Mouse (Mus musculus): ENCODE results near the gene Gm49394. TPM values are rescaled to one million over a fixed set of nuclear protein-coding genes. Genes with fewer than 3 reads are reported as not detected.

Gm49394 gene
- polyA plus RNA-seq, 1 experiment, result 0.01 TPM

DNA sequence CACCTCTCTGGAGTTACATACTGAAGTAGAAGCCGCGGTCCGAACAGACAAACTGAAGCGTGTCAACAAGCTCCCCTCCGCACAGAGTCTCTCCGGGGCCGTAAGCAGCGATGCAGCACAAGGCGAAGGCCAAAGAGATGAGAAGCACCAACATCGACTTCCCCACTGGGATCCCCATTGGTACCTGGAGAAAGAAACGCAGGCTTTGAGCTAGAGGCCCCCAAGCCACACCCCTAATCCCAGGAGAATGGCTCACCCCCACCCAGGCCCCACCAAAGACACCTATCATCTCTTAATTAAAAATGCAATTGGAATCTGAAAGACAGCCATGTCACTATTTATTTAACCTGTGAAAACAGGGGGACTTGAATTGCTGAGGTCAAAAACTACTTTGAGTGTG lies 14.1 kb downstream of the Gm49394 start:
- Histone ChIP-seq H3K36me3 (ENCODE audit: control insufficient read depth) (no peaks in the 10 kb centered on the region; the same call in 1 of the 2 replicates), H3K9me3 (ENCODE audit: control insufficient read depth, low read length) (no peaks in the 10 kb centered on the region; the same call in 1 of the 2 replicates), H3K4me3 (replicated peaks) (peak overlapping the region; percentile 18), H3K4me1 (ENCODE audit: control insufficient read depth) (peaks cover 4% of the 10 kb centered on the region; the same call in 1 of the 2 replicates), H3K27me3 (ENCODE audit: control insufficient read depth) (peaks cover 75% of the 10 kb centered on the region)
- TF ChIP-seq GATA1 (IDR thresholded peaks at IDR 0.05; ENCODE audit: low read length) (no peak), TAL1 (IDR thresholded peaks at IDR 0.05; ENCODE audit: low read length) (no peak)

DNA sequence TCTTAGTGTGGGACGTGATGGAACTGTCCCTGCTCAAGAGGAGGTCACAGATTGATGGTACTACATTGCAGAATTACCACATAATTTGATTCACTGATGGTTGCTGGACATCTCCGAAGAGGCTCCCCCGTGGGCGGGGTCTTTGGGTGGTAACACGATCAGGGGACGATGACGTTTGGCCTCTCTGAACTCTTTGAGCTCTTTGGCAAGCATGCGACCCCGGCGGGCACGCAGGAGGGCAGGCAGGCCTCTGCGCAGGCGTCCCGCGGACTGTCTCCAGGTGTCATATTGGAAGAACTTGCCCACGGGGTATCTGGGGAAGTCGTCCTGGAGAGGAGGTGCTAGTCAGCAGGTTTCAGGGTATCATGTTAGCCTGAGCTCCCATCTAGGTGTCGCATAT lies 16.0 kb downstream of the Gm49394 start:
- H3K27me3 ChIP-seq (ENCODE audit: control insufficient read depth), result peaks cover 56% of the 10 kb centered on the region
- H3K4me3 ChIP-seq (replicated peaks), result no peak overlapping the region
- no peaks in the 10 kb centered on the region; the same call in 1 of the 2 replicates for H3K36me3 ChIP-seq (ENCODE audit: control insufficient read depth)
- H3K4me1 ChIP-seq (ENCODE audit: control insufficient read depth), result 0 out of 2 replicates have a peak, but pooled peaks cover under 1% of the 10 kb centered on the region
- no peaks in the 10 kb centered on the region for H3K9me3 ChIP-seq (ENCODE audit: control insufficient read depth, low read length)
- no peak for TF ChIP-seq GATA1 (IDR thresholded peaks at IDR 0.05; ENCODE audit: low read length)
- no peak for TF ChIP-seq TAL1 (IDR thresholded peaks at IDR 0.05; ENCODE audit: low read length)

DNA sequence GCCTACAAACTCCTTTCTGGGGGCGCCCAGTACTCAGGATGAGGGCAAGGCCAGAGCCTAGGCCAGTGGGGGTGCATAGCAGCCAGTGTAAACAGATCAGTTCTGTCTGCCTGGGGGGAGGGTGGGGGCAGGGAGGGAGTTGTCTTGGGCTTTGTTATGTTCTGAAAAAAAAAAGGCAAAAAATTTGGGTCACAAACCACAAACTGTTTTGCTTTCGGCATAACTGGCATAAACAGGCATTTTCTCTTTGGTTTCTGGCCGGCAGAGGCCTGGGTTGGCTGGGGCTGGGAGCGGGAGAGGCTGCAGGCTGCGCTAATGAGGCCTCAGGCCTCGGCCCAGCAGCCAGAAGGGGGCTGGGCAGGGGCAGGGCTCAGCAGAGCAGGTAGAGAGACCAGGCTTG lies 23.1 kb downstream of the Gm49394 start:
- Histone ChIP-seq H3K27me3 (ENCODE audit: control insufficient read depth) (no peaks in the 10 kb centered on the region), H3K4me1 (ENCODE audit: control insufficient read depth) (peaks cover 14% of the 10 kb centered on the region), H3K36me3 (ENCODE audit: control insufficient read depth) (no peaks in the 10 kb centered on the region), H3K9me3 (ENCODE audit: control insufficient read depth, low read length) (no peaks in the 10 kb centered on the region; the same call in 1 of the 2 replicates), H3K4me3 (replicated peaks) (no peak overlapping the region)
- TF ChIP-seq TAL1 (IDR thresholded peaks at IDR 0.05; ENCODE audit: low read length), result no peak
- TF ChIP-seq GATA1 (IDR thresholded peaks at IDR 0.05; ENCODE audit: low read length), result no peak

DNA sequence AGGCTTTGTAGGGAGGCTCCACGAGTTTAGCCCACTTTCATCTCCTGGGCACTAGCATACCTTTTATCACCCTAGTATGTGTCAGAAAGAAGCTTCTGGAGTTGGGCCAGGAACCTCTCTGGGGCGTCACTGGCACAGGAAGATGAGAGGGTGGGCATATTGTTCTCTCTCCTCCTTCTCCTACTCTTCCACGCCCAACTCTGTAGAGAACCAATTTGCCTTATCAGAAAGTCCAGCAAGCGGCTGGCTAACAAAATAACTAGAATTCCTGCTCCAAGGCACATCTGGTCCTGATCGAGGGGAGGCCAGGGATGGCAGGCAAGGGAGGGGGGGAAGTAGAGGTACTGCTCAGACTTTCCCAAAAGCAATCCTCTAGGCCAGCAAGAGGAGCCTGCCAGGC lies 24.7 kb downstream of the Gm49394 start:
- Histone ChIP-seq H3K36me3 (ENCODE audit: control insufficient read depth) (no peaks in the 10 kb centered on the region), H3K4me3 (replicated peaks) (no peak overlapping the region), H3K9me3 (ENCODE audit: control insufficient read depth, low read length) (no peaks in the 10 kb centered on the region; the same call in 1 of the 2 replicates), H3K4me1 (ENCODE audit: control insufficient read depth) (peaks cover 14% of the 10 kb centered on the region), H3K27me3 (ENCODE audit: control insufficient read depth) (no peaks in the 10 kb centered on the region)
- no peak for TF ChIP-seq TAL1 (IDR thresholded peaks at IDR 0.05; ENCODE audit: low read length)
- TF ChIP-seq GATA1 (IDR thresholded peaks at IDR 0.05; ENCODE audit: low read length), result no peak

DNA sequence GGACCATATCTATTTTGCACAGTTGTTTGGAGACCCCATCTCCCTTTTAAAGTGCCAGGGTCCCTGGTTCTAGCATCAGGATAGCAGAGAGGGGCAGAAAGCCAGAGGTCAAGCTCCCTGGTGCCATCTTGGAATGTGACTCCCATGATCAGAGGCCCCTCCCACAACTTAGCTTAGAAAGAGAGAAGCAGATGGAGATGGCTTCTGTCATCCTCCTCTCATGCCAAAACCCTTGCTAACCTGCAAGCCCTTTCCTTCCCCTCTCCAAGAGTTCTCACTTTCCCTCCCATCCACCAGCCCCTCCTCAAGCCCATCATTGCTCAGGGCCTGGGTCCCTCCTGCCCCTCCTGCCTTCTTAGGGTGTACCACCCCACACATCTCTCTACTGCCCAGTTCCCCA lies 33.6 kb downstream of the Gm49394 start:
- Histone ChIP-seq H3K9me3 (ENCODE audit: control insufficient read depth, low read length) (no peaks in the 10 kb centered on the region), H3K4me1 (ENCODE audit: control insufficient read depth) (no peaks in the 10 kb centered on the region), H3K36me3 (ENCODE audit: control insufficient read depth) (no peaks in the 10 kb centered on the region), H3K4me3 (replicated peaks) (no peak overlapping the region), H3K27me3 (ENCODE audit: control insufficient read depth) (peaks cover 7% of the 10 kb centered on the region)
- TF ChIP-seq GATA1 (IDR thresholded peaks at IDR 0.05; ENCODE audit: low read length), result no peak
- TF ChIP-seq TAL1 (IDR thresholded peaks at IDR 0.05; ENCODE audit: low read length), result no peak

DNA sequence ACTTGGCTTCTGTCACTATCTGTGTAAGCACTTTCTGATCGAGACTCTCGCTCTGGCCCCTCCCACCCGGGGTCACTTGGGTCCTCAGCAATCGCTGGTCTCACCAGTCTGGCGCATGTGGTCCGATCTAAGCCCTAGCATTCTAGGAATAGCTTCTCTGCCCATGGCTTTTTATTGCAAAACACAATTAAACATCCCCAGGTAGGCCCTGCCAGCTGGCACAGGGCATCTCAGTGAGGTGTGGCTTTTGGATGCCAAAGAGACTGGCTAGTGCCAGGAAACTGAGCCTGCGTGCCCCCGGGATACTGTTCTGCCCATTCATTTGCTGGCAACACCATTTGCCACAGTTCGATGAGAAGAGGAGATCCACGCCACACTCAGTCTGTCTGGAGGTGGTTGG lies 39.1 kb downstream of the Gm49394 start:
- TF ChIP-seq TAL1 (IDR thresholded peaks at IDR 0.05; ENCODE audit: low read length), result no peak
- TF ChIP-seq GATA1 (IDR thresholded peaks at IDR 0.05; ENCODE audit: low read length), result no peak

DNA sequence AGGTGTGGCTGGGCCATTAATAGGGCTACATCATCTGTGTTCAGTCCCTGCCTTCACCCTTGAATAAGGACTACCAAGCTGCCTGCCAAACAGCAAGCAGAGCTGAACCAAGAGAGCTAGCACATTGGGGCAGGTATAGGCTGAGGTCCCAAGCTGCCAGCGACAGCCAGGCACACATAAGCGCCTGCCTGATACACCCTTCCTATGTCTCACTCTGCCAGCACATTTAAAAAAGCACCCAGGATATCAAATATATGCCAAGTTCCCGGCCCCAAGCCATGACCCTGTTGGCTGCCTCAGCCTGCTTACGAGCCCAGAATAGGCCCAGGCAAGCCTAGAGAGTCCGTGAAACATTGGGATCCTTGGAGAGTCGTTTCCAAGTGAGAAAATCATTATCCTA lies 39.9 kb downstream of the Gm49394 start:
- Histone ChIP-seq H3K4me3 (replicated peaks) (no peak overlapping the region), H3K9me3 (ENCODE audit: control insufficient read depth, low read length) (no peaks in the 10 kb centered on the region), H3K36me3 (ENCODE audit: control insufficient read depth) (no peaks in the 10 kb centered on the region), H3K4me1 (ENCODE audit: control insufficient read depth) (no peaks in the 10 kb centered on the region), H3K27me3 (ENCODE audit: control insufficient read depth) (peaks cover 7% of the 10 kb centered on the region)
- TF ChIP-seq TAL1 (IDR thresholded peaks at IDR 0.05; ENCODE audit: low read length) (no peak), GATA1 (IDR thresholded peaks at IDR 0.05; ENCODE audit: low read length) (no peak)

More for the DNA sequence above, 39.1 kb downstream of the Gm49394 start:
- Histone ChIP-seq H3K9me3 (ENCODE audit: control insufficient read depth, low read length) (no peaks in the 10 kb centered on the region), H3K36me3 (ENCODE audit: control insufficient read depth) (no peaks in the 10 kb centered on the region), H3K4me1 (ENCODE audit: control insufficient read depth) (no peaks in the 10 kb centered on the region), H3K27me3 (ENCODE audit: control insufficient read depth) (peaks cover 7% of the 10 kb centered on the region), H3K4me3 (replicated peaks) (no peak overlapping the region)

DNA sequence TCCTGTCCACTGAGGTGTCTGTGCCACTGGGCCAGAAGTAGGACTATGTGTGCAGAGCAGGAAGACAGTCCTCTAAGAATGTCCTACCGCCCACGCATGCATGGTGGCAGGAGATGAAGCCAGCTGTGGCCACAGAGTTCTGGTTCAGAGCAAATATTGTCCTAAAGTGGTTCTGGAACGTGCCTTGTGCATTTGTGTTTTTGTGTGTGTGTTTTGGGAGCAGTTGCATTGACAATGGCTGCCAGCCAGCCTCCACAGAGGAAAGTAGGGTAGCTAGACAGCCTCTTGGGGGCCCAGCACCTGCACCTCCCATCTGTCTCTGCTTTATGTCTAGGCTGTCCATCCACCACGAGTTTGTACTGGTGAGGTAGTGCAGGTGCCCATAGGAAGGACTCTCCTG lies 47.6 kb downstream of the Gm49394 start:
- H3K9me3 ChIP-seq (ENCODE audit: control insufficient read depth, low read length), result no peaks in the 10 kb centered on the region
- no peaks in the 10 kb centered on the region for H3K36me3 ChIP-seq (ENCODE audit: control insufficient read depth)
- H3K4me3 ChIP-seq (replicated peaks), result no peak overlapping the region
- 0 out of 2 replicates have a peak, but pooled peaks cover 6% of the 10 kb centered on the region for H3K27me3 ChIP-seq (ENCODE audit: control insufficient read depth)
- no peaks in the 10 kb centered on the region for H3K4me1 ChIP-seq (ENCODE audit: control insufficient read depth)
- TF ChIP-seq GATA1 (IDR thresholded peaks at IDR 0.05; ENCODE audit: low read length) (no peak), TAL1 (IDR thresholded peaks at IDR 0.05; ENCODE audit: low read length) (no peak)

DNA sequence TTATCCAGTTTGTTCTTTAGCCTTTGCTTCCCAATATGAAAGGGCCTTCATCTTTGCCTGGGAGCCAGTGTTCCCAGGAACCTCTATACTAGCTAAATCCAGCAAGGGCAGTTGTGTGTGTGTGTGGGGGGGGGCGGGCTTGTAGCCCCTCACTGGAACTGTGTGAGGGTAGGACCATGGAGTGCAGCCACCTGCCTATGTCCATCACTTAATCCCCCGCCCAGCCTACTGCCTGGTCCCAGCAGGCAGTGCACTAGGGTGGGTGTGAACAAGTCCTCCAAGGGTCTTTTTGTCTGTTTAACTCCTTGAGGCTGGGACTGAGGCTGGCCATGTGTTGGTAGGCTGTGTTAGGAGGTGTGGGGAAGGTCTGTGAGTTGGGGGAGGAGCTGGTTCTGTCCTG lies 56.7 kb downstream of the Gm49394 start:
- TF ChIP-seq TAL1 (IDR thresholded peaks at IDR 0.05; ENCODE audit: low read length) (no peak), GATA1 (IDR thresholded peaks at IDR 0.05; ENCODE audit: low read length) (no peak)
- Histone ChIP-seq H3K36me3 (ENCODE audit: control insufficient read depth) (no peaks in the 10 kb centered on the region), H3K27me3 (ENCODE audit: control insufficient read depth) (peaks cover 9% of the 10 kb centered on the region), H3K4me3 (replicated peaks) (no peak overlapping the region), H3K4me1 (ENCODE audit: control insufficient read depth) (peaks cover 25% of the 10 kb centered on the region), H3K9me3 (ENCODE audit: control insufficient read depth, low read length) (no peaks in the 10 kb centered on the region)
